Mouse (Mus musculus) heart, embryonic 11.5 days (tissue): Measurements from ENCODE around the gene Sypl2. TPM values are rescaled to one million over a fixed set of nuclear protein-coding genes. Genes with fewer than 3 reads are reported as not detected.
"Not testable (repeated sequence)": the region's sequence is repeated elsewhere in the genome, so short reads cannot be mapped to it uniquely, and the experiment has no call there.

Experiments used
- ATAC-seq: fragments of 200-750 bp; cut with Nextera tagmentation; replicated peaks from 2 replicates; pipeline ENCODE4 v1.8.0; 2017; ENCODE audit warnings: moderate library complexity; ENCODE audit not compliant: insufficient number of reproducible peaks, low FRiP score, low TSS enrichment
- H3K27ac ChIP-seq: fragments of 300-500 bp; sonication (generic); 2 replicates; pipeline ENCODE4 v1.5.1; 2014; ENCODE audit warnings: mild to moderate bottlenecking, low read depth, low read length
- H3K27me3 ChIP-seq: fragments of 300-500 bp; sonication (generic); 2 replicates; pipeline ENCODE4 v1.6.1; 2014; ENCODE audit warnings: mild to moderate bottlenecking, low read length, mixed read lengths; ENCODE audit not compliant: control insufficient read depth, insufficient read depth
- H3K36me3 ChIP-seq: fragments of 300-500 bp; sonication (generic); 2 replicates; pipeline ENCODE4 v1.6.1; 2014; ENCODE audit warnings: mild to moderate bottlenecking, low read length, moderate library complexity, mixed read lengths; ENCODE audit not compliant: control insufficient read depth, insufficient read depth
- H3K4me1 ChIP-seq: fragments of 300-500 bp; sonication (generic); 2 replicates; pipeline ENCODE4 v1.6.1; 2014; ENCODE audit warnings: low read length; ENCODE audit not compliant: control insufficient read depth, insufficient read depth
- H3K4me2 ChIP-seq: fragments of 300-500 bp; sonication (generic); 2 replicates; pipeline ENCODE4 v1.6.1; 2014; ENCODE audit warnings: mild to moderate bottlenecking, moderate library complexity
- H3K4me3 ChIP-seq: fragments of 300-500 bp; sonication (generic); 2 replicates; pipeline ENCODE4 v1.5.1; 2014; ENCODE audit warnings: low read depth, low read length
- H3K9ac ChIP-seq: fragments of 300-500 bp; sonication (generic); 2 replicates; pipeline ENCODE4 v1.6.1; 2014; ENCODE audit warnings: mild to moderate bottlenecking, low read depth, low read length, moderate library complexity
- H3K9me3 ChIP-seq: fragments of 300-500 bp; sonication (generic); replicated peaks from 2 replicates; pipeline ENCODE4 v1.6.1; 2016; ENCODE audit warnings: low read length; ENCODE audit not compliant: control insufficient read depth
- WGBS: fragments of 180-500 bp; shearing (Covaris S2); extraction: QIAGEN DNeasy Blood & Tissue Kit; methylation state at CpG from one replicate; pipeline ENCODE4 v1.1.7; 2014; ENCODE audit not compliant: insufficient replicate concordance; 5-methylcytosine and 5-hydroxymethylcytosine counted together
- polyA plus RNA-seq: library from polyadenylated mRNA; unstranded; fragments of >200 nt; fragmentation: Nextera tagmentation; extraction: Ambion mirVana; gene quantifications from 2 replicates; pipeline ENCODE4 v1.2.1, GENCODE M21; 2014

The Sypl2 gene
- polyA plus RNA-seq = 1.0 and 1.1 TPM in 2 replicates

GRCm38 (mm10) chr3:108226558-108227350 lies at the start of gene Sypl2:
TSS of gene Sypl2 (minus strand) at chr3:108226648.
- ATAC-seq = no peak
- peak within 1 kb of the TSS; percentile 53 for H3K4me3 ChIP-seq
- WGBS = 6% methylated on average over 40 of the region's 44 CpGs
- peaks cover 42% of the 10 kb centered on the region for H3K27me3 ChIP-seq
- no peaks in the 10 kb centered on the region for H3K9me3 ChIP-seq
- H3K4me1 ChIP-seq = 0 out of 2 replicates have a peak, but pooled peaks cover 4% of the 10 kb centered on the region
- no peaks in the 10 kb centered on the region for H3K36me3 ChIP-seq
- no peak within 1 kb of the TSS for H3K27ac ChIP-seq
- peak within 1 kb of the TSS; percentile 85 for H3K4me2 ChIP-seq
- peak within 1 kb of the TSS; percentile 65 for H3K9ac ChIP-seq

DNA sequence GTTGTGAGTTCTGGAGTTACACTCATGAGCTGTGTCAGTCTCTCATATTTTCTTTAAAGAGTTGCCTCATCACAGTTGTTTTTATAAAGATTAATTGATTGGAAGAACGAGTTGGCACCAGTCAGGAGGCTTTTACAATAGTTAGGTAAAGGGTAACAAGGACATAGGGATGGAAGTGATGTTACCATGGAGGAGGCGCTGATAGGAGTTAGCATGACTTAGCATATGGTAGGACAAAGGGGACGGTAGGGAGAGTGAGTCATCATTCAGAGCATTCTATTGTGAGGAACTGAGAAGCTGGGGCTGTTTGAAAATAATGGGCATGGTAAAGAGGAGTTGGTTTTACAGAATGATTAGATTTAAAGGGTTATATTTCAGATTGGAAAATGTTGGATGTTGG lies 32.9 kb upstream of the Sypl2 start:
- Histone ChIP-seq H3K9me3 (no peaks in the 10 kb centered on the region), H3K4me1 (peaks cover 13% of the 10 kb centered on the region), H3K27me3 (no peaks in the 10 kb centered on the region), H3K9ac (no peak overlapping the region), H3K36me3 (0 out of 2 replicates have a peak, but pooled peaks cover 3% of the 10 kb centered on the region), H3K27ac (no peak overlapping the region), H3K4me3 (no peak overlapping the region), H3K4me2 (no peak overlapping the region; the same call in 1 of the 2 replicates)
- no peak for ATAC-seq
- WGBS = 54% methylated on average over 3 of the region's 3 CpGs

DNA sequence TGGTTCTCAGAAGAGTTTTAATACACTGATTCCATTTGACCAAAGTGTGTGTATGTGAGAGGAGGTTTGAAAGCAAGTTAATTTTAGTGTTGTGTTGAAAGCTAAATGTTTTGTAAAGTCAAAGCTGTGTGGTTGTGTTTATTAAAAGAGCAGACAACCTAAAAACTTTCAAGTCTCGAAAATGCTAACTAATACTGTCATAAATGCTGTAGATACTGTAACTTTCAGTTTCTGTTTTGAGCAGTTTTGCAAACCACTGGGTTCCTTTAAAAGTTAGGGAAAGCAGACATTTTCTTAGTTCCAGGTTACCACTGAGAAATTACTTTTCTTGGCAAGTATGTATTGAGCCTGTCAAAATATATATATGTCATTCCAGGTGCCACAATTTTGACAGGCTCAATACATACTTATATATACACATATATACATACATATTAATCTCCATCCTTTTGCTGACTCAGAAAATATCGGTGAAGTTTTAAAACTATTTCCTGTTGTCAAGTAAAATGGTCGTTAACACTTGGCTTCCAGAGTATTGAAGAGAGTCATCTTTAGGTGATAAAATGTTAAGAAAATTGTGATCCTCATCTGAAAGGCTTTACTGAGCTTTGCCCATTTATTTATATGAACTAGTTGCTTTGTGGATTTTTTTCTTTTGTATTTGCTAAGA lies 31.5 kb upstream of the Sypl2 start:
- H3K4me2 ChIP-seq = peak overlapping the region; percentile 70
- 0 out of 2 replicates have a peak, but pooled peaks cover 3% of the 10 kb centered on the region for H3K36me3 ChIP-seq
- H3K27me3 ChIP-seq = no peaks in the 10 kb centered on the region
- ATAC-seq = no peak
- no peak overlapping the region for H3K27ac ChIP-seq
- peaks cover 13% of the 10 kb centered on the region for H3K4me1 ChIP-seq
- H3K9ac ChIP-seq = peak overlapping the region; percentile 78
- WGBS = 61% methylated on average over 3 of the region's 3 CpGs
- H3K4me3 ChIP-seq = peak overlapping the region; percentile 80
- no peaks in the 10 kb centered on the region for H3K9me3 ChIP-seq

GRCm38 (mm10) chr3:108256719-108257637 lies 30.5 kb upstream of the Sypl2 start, which contains the start of gene Psma5:
TSS of gene Psma5 (plus strand) at chr3:108256926.
- Histone ChIP-seq H3K9me3 (no peaks in the 10 kb centered on the region), H3K9ac (peak within 1 kb of the TSS; percentile 78), H3K4me2 (peak within 1 kb of the TSS; percentile 80), H3K27me3 (no peaks in the 10 kb centered on the region), H3K36me3 (0 out of 2 replicates have a peak, but pooled peaks cover under 1% of the 10 kb centered on the region), H3K27ac (peak within 1 kb of the TSS; percentile 55), H3K4me3 (peak within 1 kb of the TSS; percentile 80), H3K4me1 (peaks cover 13% of the 10 kb centered on the region)
- under 1% methylated on average over 79 of the region's 79 CpGs for WGBS
- peak; percentile 98 for ATAC-seq

- no peak overlapping the region for H3K4me2 ChIP-seq
- no peak overlapping the region for H3K27ac ChIP-seq
- H3K9me3 ChIP-seq = no peaks in the 10 kb centered on the region
- ATAC-seq = no peak
- H3K36me3 ChIP-seq = no peaks in the 10 kb centered on the region
- no peak overlapping the region for H3K4me3 ChIP-seq
- no peaks in the 10 kb centered on the region for H3K27me3 ChIP-seq
- 77% methylated on average over 2 of the region's 2 CpGs for WGBS
- no peak overlapping the region for H3K9ac ChIP-seq
- H3K4me1 ChIP-seq = no peaks in the 10 kb centered on the region
Observed at GRCm38 (mm10) chr3:108246857-108247256, 20.4 kb upstream of the Sypl2 start.

DNA sequence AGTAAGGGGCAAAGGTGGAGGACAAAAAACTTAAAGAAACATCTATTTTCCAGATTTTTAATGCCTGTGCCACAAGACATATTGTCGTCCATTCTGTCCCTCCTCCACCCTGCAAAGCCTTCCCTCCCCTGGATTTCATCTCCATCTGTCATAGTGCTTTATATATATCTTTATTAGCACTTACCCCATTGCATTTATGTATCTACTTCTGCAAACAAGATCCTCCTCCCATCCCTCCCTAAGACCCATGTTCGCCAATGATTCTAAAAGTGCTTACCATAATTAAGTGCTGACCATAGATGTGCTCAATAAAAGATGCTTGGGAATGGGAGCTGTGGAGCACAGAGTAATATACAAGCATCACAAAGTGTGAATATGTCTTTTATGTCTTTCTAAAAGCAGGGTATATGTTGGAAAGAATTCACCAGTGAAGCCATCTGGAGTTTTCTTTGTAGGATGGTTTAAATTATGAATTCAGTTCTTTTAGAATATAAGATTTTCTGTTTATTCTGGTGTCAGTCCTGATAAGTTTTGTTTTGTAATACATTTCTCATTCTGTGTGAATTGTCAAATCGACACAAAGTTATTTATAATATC lies 14.9 kb upstream of the Sypl2 start:
- WGBS = 81% methylated on average over 3 of the region's 3 CpGs
- Histone ChIP-seq H3K9me3 (no peaks in the 10 kb centered on the region), H3K4me2 (no peak overlapping the region), H3K4me1 (no peaks in the 10 kb centered on the region), H3K4me3 (no peak overlapping the region), H3K36me3 (no peaks in the 10 kb centered on the region), H3K27ac (no peak overlapping the region), H3K9ac (no peak overlapping the region), H3K27me3 (no peaks in the 10 kb centered on the region)
- no peak for ATAC-seq

DNA sequence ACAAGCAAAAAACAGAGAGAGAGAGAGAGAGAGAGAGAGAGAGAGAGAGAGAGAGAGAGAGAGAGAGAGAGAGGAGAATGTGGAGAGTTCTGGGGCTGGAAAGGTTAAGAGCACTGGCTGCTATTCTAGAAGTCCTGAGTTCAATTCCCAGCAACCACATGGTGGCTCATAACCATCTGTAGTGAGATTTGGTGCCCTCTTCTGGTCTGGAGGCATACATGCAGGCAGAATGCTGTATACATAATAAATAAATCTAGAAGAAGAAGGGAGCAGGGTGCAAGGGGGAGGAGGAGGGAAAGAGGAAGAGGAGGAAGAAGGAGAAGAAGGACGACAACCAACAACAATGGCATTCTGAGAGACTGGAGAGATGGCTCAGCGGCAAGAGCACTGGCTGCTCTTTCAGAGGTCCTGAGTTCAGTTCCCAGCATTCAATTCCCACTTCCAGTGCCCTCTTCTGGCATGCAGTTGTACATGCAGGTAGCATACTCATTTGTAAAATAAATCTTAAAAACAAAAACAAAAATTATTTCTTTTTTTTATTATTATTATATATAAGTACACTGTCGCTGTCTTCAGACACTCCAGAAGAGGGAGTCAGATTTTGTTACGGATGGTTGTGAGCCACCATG lies 11.1 kb upstream of the Sypl2 start:
- not testable (repeated sequence) for H3K4me3 ChIP-seq, ATAC-seq, H3K4me2 ChIP-seq, H3K9me3 ChIP-seq, H3K27ac ChIP-seq, H3K9ac ChIP-seq, H3K27me3 ChIP-seq, H3K4me1 ChIP-seq, H3K36me3 ChIP-seq
- WGBS = 80% methylated on average over 4 of the region's 4 CpGs
